ENCODE assay signal across 8 mouse cellular contexts in the genomic region with DNA sequence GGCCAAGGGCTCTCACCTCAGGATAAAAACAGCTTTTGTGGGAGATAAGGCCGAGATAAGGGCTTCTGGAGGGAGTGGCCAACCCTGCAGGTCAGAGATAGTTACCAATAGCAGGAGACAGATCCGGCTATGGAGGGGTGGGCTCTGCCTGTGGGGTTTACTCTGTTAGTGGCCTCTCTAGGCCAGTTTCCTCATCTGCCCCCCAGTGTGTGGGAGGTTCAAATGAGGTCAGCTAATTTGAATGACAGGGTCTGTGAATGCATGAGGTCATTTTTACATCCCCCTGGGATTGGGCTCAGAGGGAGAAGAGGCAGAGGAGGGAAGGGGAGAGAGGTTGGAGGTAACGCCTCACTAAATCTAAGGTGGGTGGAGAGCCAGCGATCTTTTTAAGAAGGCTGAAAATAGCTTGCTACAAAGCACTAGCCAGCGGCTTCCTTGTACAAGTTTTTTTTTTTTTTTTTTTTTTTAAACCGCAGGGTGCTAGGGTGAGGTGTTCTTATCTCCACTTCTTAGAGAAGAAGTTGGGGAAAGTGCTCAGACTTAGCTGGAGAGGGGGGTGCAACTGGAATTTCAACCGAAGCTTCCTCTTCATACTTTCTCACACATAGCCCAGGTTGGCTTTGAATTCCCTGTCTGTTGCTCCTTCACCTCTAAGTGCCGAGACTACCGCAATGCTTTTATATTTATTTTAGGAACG. TPM values are rescaled to one million over a fixed set of nuclear protein-coding genes. Genes with fewer than 3 reads are reported as not detected.
DNase-seq lines count a peak whose midpoint lies in the region; ATAC-seq and TF ChIP-seq lines count a peak whose summit lies in the region.

No protein-coding gene starts in this region.

- H3K4me1 ChIP-seq in heart, embryonic 11.5 days (ENCODE audit: control insufficient read depth, insufficient read depth, low read length), result peaks cover 4% of the 10 kb centered on the region; the same call in 1 of the 2 replicates
- peaks cover 18% of the 10 kb centered on the region for H3K4me1 ChIP-seq in hindbrain, embryonic 16.5 days (ENCODE audit: control insufficient read depth, insufficient read depth, low read depth, low read length)
- peaks cover 13% of the 10 kb centered on the region for H3K4me1 ChIP-seq in midbrain, embryonic 14.5 days (ENCODE audit: control insufficient read depth, insufficient read depth, low read length)
- H3K4me1 ChIP-seq in lung, adult 2 months (ENCODE audit: control insufficient read depth, insufficient read depth, low read length), result peaks cover 4% of the 10 kb centered on the region; the same call in 1 of the 2 replicates

- no peak for ATAC-seq in heart, embryonic 11.5 days (replicated peaks; ENCODE audit: insufficient number of reproducible peaks, low FRiP score, low TSS enrichment)
- 0 out of 2 replicates have a peak, but pooled peaks have one; percentile 8 for ATAC-seq in hindbrain, embryonic 16.5 days
- ATAC-seq in midbrain, embryonic 14.5 days (ENCODE audit: low FRiP score, low TSS enrichment), result peak; percentile 24; the same call in 1 of the 2 replicates

- peak overlapping the region; percentile 65 for H3K4me2 ChIP-seq in heart, embryonic 11.5 days
- peak overlapping the region; percentile 53 for H3K4me2 ChIP-seq in hindbrain, embryonic 16.5 days (ENCODE audit: low read length)
- H3K4me2 ChIP-seq in midbrain, embryonic 14.5 days (ENCODE audit: low read length), result peak overlapping the region; percentile 41

- peak overlapping the region; percentile 30 for H3K4me3 ChIP-seq in heart, embryonic 11.5 days (ENCODE audit: low read depth, low read length)
- H3K4me3 ChIP-seq in hindbrain, embryonic 16.5 days (ENCODE audit: low read length), result peak overlapping the region; percentile 20; the same call in 1 of the 2 replicates
- no peak overlapping the region for H3K4me3 ChIP-seq in midbrain, embryonic 14.5 days (replicated peaks; ENCODE audit: low read depth, low read length)
- H3K4me3 ChIP-seq in lung, adult 2 months (replicated peaks; ENCODE audit: extremely low read depth, low read depth, low read length), result no peak overlapping the region

- no peaks in the 10 kb centered on the region for H3K9me3 ChIP-seq in heart, embryonic 11.5 days (replicated peaks; ENCODE audit: control insufficient read depth, low read length)
- no peaks in the 10 kb centered on the region for H3K9me3 ChIP-seq in hindbrain, embryonic 16.5 days (ENCODE audit: control insufficient read depth, low read length)
- no peaks in the 10 kb centered on the region for H3K9me3 ChIP-seq in midbrain, embryonic 14.5 days (ENCODE audit: control insufficient read depth, low read length)

- 4% methylated on average over 10 of the region's 10 CpGs for WGBS in heart, embryonic 11.5 days (ENCODE audit: insufficient replicate concordance)
- 5% methylated on average over 10 of the region's 10 CpGs for WGBS in hindbrain, embryonic 16.5 days
- 5% methylated on average over 10 of the region's 10 CpGs for WGBS in midbrain, embryonic 14.5 days
- WGBS in lung, adult 2 months, result 4% methylated on average over 10 of the region's 10 CpGs

- H3K27me3 ChIP-seq in heart, embryonic 11.5 days (ENCODE audit: control insufficient read depth, insufficient read depth, low read length), result 0 out of 2 replicates have a peak, but pooled peaks cover 3% of the 10 kb centered on the region
- no peaks in the 10 kb centered on the region for H3K27me3 ChIP-seq in hindbrain, embryonic 16.5 days (replicated peaks; ENCODE audit: control insufficient read depth, insufficient read depth, low read length)
- no peaks in the 10 kb centered on the region for H3K27me3 ChIP-seq in midbrain, embryonic 14.5 days (ENCODE audit: control insufficient read depth, insufficient read depth, low read length)

- intact Hi-C loops in heart, postnatal 10 days (cut with DNase I), result loop anchor here (1.0 kb wide), 3 partner anchors 78 to 1157 kb away; no protein-coding TSS in a partner anchor
- intact Hi-C loops in gastrocnemius, postnatal 14 days (cut with DNase I; ENCODE audit: low total_unique reads), result loop anchor here (5.0 kb wide), 1 partner anchor 78 kb away; no protein-coding TSS in a partner anchor

- no peak for TF ChIP-seq POLR2A in lung, adult 2 months (IDR thresholded peaks at IDR 0.05; ENCODE audit: borderline replicate concordance, extremely low read depth, low read depth, low read length)

- 0 out of 2 replicates have a peak overlapping the region, but pooled peaks have one; percentile 39 for H3K9ac ChIP-seq in heart, embryonic 11.5 days (ENCODE audit: low read depth, low read length)
- H3K9ac ChIP-seq in hindbrain, embryonic 16.5 days (ENCODE audit: low read depth, low read length), result no peak overlapping the region
- H3K9ac ChIP-seq in midbrain, embryonic 14.5 days (replicated peaks; ENCODE audit: low read length), result no peak overlapping the region

- H3K36me3 ChIP-seq in heart, embryonic 11.5 days (ENCODE audit: control insufficient read depth, insufficient read depth, low read length), result no peaks in the 10 kb centered on the region
- H3K36me3 ChIP-seq in hindbrain, embryonic 16.5 days (ENCODE audit: control insufficient read depth, insufficient read depth, low read length), result no peaks in the 10 kb centered on the region
- H3K36me3 ChIP-seq in midbrain, embryonic 14.5 days (ENCODE audit: control insufficient read depth, insufficient read depth, low read length), result no peaks in the 10 kb centered on the region; the same call in 1 of the 2 replicates

- TF ChIP-seq CTCF in lung, adult 2 months (IDR thresholded peaks at IDR 0.05; ENCODE audit: insufficient read depth, low read length), result no peak

- no peak overlapping the region for H3K27ac ChIP-seq in heart, embryonic 11.5 days (ENCODE audit: low read depth, low read length)
- H3K27ac ChIP-seq in hindbrain, embryonic 16.5 days (ENCODE audit: low read depth, low read length), result no peak overlapping the region
- H3K27ac ChIP-seq in midbrain, embryonic 14.5 days (replicated peaks; ENCODE audit: low read depth, low read length), result no peak overlapping the region

- no peak for DNase-seq in heart, postnatal 10 days
- peak; percentile 13 for DNase-seq in c-Kit-positive CD71-positive TER-119-negative erythroid progenitor cells, embryonic 14.5 days (ENCODE audit: low read depth)
- DNase-seq in midbrain, embryonic 14.5 days, result no peak
- DNase-seq in gastrocnemius, postnatal 14 days, result no peak
- DNase-seq in layer of hippocampus, adult 11-12 months (ENCODE audit: low spot score), result no peak
- DNase-seq in lung, adult 2 months, result no peak

RNA-seq across cellular contexts. Expression of a gene that starts 20.4 kb away (rescaled TPM):
- 2.5 and 2.9 TPM in 2 replicates for polyA plus RNA-seq in heart, embryonic 11.5 days (2014; fragmentation: Nextera tagmentation; extraction: Ambion mirVana)
- total RNA-seq in heart, postnatal 10 days (2021), result 1 to 10 TPM; 1.1 to 1.4 TPM
- 6.4 and 7.8 TPM in 2 replicates for polyA plus RNA-seq in hindbrain, embryonic 16.5 days (2015; fragmentation: Nextera tagmentation; extraction: Ambion mirVana)
- polyA plus RNA-seq in midbrain, embryonic 14.5 days (2014; fragmentation: Nextera tagmentation; extraction: Ambion mirVana), result 8.8 and 10.3 TPM in 2 replicates
- total RNA-seq in gastrocnemius, postnatal 14 days (2021), result under 1 TPM; 0.23 to 0.55 TPM
- polyA plus RNA-seq in lung, adult 2 months (2012; rRNA removed), result 97.0 and 99.9 TPM in 2 replicates

Comparison
In these comparisons a context has a peak if more than half of its experiments do, and no peak if none do; other contexts are left out.
1. H3K4me3 ChIP-seq: peak in heart, embryonic 11.5 days (single experiment) and hindbrain, embryonic 16.5 days (single experiment); none in midbrain, embryonic 14.5 days (single experiment) and lung, adult 2 months (single experiment).
2. Peak in every context shown above with its lines, with median percentiles within 50 percentile points of each other: H3K4me2 ChIP-seq.